Mouse (Mus musculus): Measurements from ENCODE around the gene Mon2. TPM values are rescaled to one million over a fixed set of nuclear protein-coding genes. Genes with fewer than 3 reads are reported as not detected.

The Mon2 gene
- polyA plus RNA-seq, 1 experiment from 2014 or later = 7.5 TPM

- no peak overlapping the region for H3K4me3 ChIP-seq (ENCODE audit: low read depth, low read length)
- no peaks in the 10 kb centered on the region for H3K9me3 ChIP-seq (replicated peaks; ENCODE audit: control insufficient read depth, low read length)
- H3K36me3 ChIP-seq (ENCODE audit: control insufficient read depth, insufficient read depth) = no peaks in the 10 kb centered on the region
- no peak for ATAC-seq (ENCODE audit: low read depth)
- 66% methylated on average over 5 of the region's 5 CpGs for WGBS (ENCODE audit: insufficient replicate concordance)
- H3K27me3 ChIP-seq (ENCODE audit: control insufficient read depth, insufficient read depth, low read depth, low read length) = no peaks in the 10 kb centered on the region
- no peak overlapping the region for H3K27ac ChIP-seq (ENCODE audit: low read length)
- H3K4me2 ChIP-seq (ENCODE audit: low read depth, low read length) = no peak overlapping the region
- H3K4me1 ChIP-seq (ENCODE audit: control insufficient read depth, low read depth, low read length) = no peaks in the 10 kb centered on the region
- H3K9ac ChIP-seq (ENCODE audit: low read depth, low read length) = no peak overlapping the region
These were observed 117.6 kb downstream of the Mon2 start for GRCm38 (mm10) chr10:122958699-122959098.

GRCm38 (mm10) chr10:122957918-122958317 is 118.4 kb downstream of the Mon2 start:
- WGBS (ENCODE audit: insufficient replicate concordance) = 54% methylated on average over 2 of the region's 2 CpGs
- no peak overlapping the region for H3K9ac ChIP-seq (ENCODE audit: low read depth, low read length)
- H3K4me1 ChIP-seq (ENCODE audit: control insufficient read depth, low read depth, low read length) = no peaks in the 10 kb centered on the region
- no peaks in the 10 kb centered on the region for H3K9me3 ChIP-seq (replicated peaks; ENCODE audit: control insufficient read depth, low read length)
- no peaks in the 10 kb centered on the region for H3K27me3 ChIP-seq (ENCODE audit: control insufficient read depth, insufficient read depth, low read depth, low read length)
- H3K4me2 ChIP-seq (ENCODE audit: low read depth, low read length) = no peak overlapping the region
- ATAC-seq (ENCODE audit: low read depth) = no peak
- no peak overlapping the region for H3K27ac ChIP-seq (ENCODE audit: low read length)
- H3K4me3 ChIP-seq (ENCODE audit: low read depth, low read length) = no peak overlapping the region
- no peaks in the 10 kb centered on the region for H3K36me3 ChIP-seq (ENCODE audit: control insufficient read depth, insufficient read depth)

GRCm38 (mm10) chr10:122953576-122953975 is 122.7 kb downstream of the Mon2 start:
- Histone ChIP-seq H3K27me3 (ENCODE audit: control insufficient read depth, insufficient read depth, low read depth, low read length) (no peaks in the 10 kb centered on the region), H3K27ac (ENCODE audit: low read length) (no peak overlapping the region), H3K4me3 (ENCODE audit: low read depth, low read length) (no peak overlapping the region), H3K36me3 (ENCODE audit: control insufficient read depth, insufficient read depth) (no peaks in the 10 kb centered on the region), H3K4me1 (ENCODE audit: control insufficient read depth, low read depth, low read length) (no peaks in the 10 kb centered on the region), H3K4me2 (ENCODE audit: low read depth, low read length) (no peak overlapping the region), H3K9ac (ENCODE audit: low read depth, low read length) (no peak overlapping the region), H3K9me3 (replicated peaks; ENCODE audit: control insufficient read depth, low read length) (no peaks in the 10 kb centered on the region)
- WGBS (ENCODE audit: insufficient replicate concordance) = 66% methylated on average over 9 of the region's 9 CpGs
- ATAC-seq (ENCODE audit: low read depth) = no peak

- whole genome bisulfite sequencing (ENCODE audit: insufficient replicate concordance) = 74% methylated on average over 6 of the region's 6 CpGs
- no peak overlapping the region for H3K4me2 ChIP-seq (ENCODE audit: low read depth, low read length)
- no peak overlapping the region for H3K4me3 ChIP-seq (ENCODE audit: low read depth, low read length)
- no peak overlapping the region for H3K9ac ChIP-seq (ENCODE audit: low read depth, low read length)
- no peaks in the 10 kb centered on the region for H3K36me3 ChIP-seq (ENCODE audit: control insufficient read depth, insufficient read depth)
- H3K4me1 ChIP-seq (ENCODE audit: control insufficient read depth, low read depth, low read length) = no peaks in the 10 kb centered on the region
- no peak overlapping the region for H3K27ac ChIP-seq (ENCODE audit: low read length)
- H3K9me3 ChIP-seq (replicated peaks; ENCODE audit: control insufficient read depth, low read length) = no peaks in the 10 kb centered on the region
- H3K27me3 ChIP-seq (ENCODE audit: control insufficient read depth, insufficient read depth, low read depth, low read length) = no peaks in the 10 kb centered on the region
- ATAC-seq (ENCODE audit: low read depth) = no peak
These were observed 125.3 kb downstream of the Mon2 start for GRCm38 (mm10) chr10:122950966-122951365.

GRCm38 (mm10) chr10:122944888-122945287 is 131.4 kb downstream of the Mon2 start:
- no peak overlapping the region for H3K9ac ChIP-seq (ENCODE audit: low read depth, low read length)
- no peak overlapping the region for H3K4me2 ChIP-seq (ENCODE audit: low read depth, low read length)
- H3K27ac ChIP-seq (ENCODE audit: low read length) = no peak overlapping the region
- 46% methylated on average over 5 of the region's 5 CpGs for WGBS (ENCODE audit: insufficient replicate concordance)
- ATAC-seq (ENCODE audit: low read depth) = no peak
- H3K9me3 ChIP-seq (replicated peaks; ENCODE audit: control insufficient read depth, low read length) = no peaks in the 10 kb centered on the region
- H3K36me3 ChIP-seq (ENCODE audit: control insufficient read depth, insufficient read depth) = no peaks in the 10 kb centered on the region
- no peaks in the 10 kb centered on the region for H3K27me3 ChIP-seq (ENCODE audit: control insufficient read depth, insufficient read depth, low read depth, low read length)
- no peaks in the 10 kb centered on the region for H3K4me1 ChIP-seq (ENCODE audit: control insufficient read depth, low read depth, low read length)
- H3K4me3 ChIP-seq (ENCODE audit: low read depth, low read length) = no peak overlapping the region

GRCm38 (mm10) chr10:122943824-122944223 is 132.5 kb downstream of the Mon2 start:
- H3K27ac ChIP-seq (ENCODE audit: low read length) = no peak overlapping the region
- H3K4me2 ChIP-seq (ENCODE audit: low read depth, low read length) = no peak overlapping the region
- H3K9ac ChIP-seq (ENCODE audit: low read depth, low read length) = no peak overlapping the region
- ATAC-seq (ENCODE audit: low read depth) = no peak
- WGBS (ENCODE audit: insufficient replicate concordance) = 41% methylated on average over 6 of the region's 6 CpGs
- no peaks in the 10 kb centered on the region for H3K36me3 ChIP-seq (ENCODE audit: control insufficient read depth, insufficient read depth)
- no peaks in the 10 kb centered on the region for H3K4me1 ChIP-seq (ENCODE audit: control insufficient read depth, low read depth, low read length)
- H3K4me3 ChIP-seq (ENCODE audit: low read depth, low read length) = no peak overlapping the region
- no peaks in the 10 kb centered on the region for H3K27me3 ChIP-seq (ENCODE audit: control insufficient read depth, insufficient read depth, low read depth, low read length)
- no peaks in the 10 kb centered on the region for H3K9me3 ChIP-seq (replicated peaks; ENCODE audit: control insufficient read depth, low read length)

- H3K4me2 ChIP-seq (ENCODE audit: low read depth, low read length) = no peak overlapping the region
- no peak overlapping the region for H3K4me3 ChIP-seq (ENCODE audit: low read depth, low read length)
- no peaks in the 10 kb centered on the region for H3K4me1 ChIP-seq (ENCODE audit: control insufficient read depth, low read depth, low read length)
- H3K27me3 ChIP-seq (ENCODE audit: control insufficient read depth, insufficient read depth, low read depth, low read length) = no peaks in the 10 kb centered on the region
- no peaks in the 10 kb centered on the region for H3K36me3 ChIP-seq (ENCODE audit: control insufficient read depth, insufficient read depth)
- no peaks in the 10 kb centered on the region for H3K9me3 ChIP-seq (replicated peaks; ENCODE audit: control insufficient read depth, low read length)
- H3K9ac ChIP-seq (ENCODE audit: low read depth, low read length) = no peak overlapping the region
- no peak overlapping the region for H3K27ac ChIP-seq (ENCODE audit: low read length)
- no peak for ATAC-seq (ENCODE audit: low read depth)
- WGBS (ENCODE audit: insufficient replicate concordance) = 68% methylated on average over 7 of the region's 7 CpGs
These were observed 133.5 kb downstream of the Mon2 start for GRCm38 (mm10) chr10:122942771-122943170.

MicroRNA genes within 50 kb of the gene (microRNA counts, 519-probe panel; counts per million panel counts)
- 3,739 counts per million, percentile 94 among the panel's probes with 10 or more counts for microRNA mmu-let-7i

Small RNAs within 50 kb of the gene (microRNA-seq; reads per million reads assigned to microRNA genes)
- gene Mirlet7i = 35,825 reads per million, percentile 99 among the genes with 10 or more reads in this experiment

Other genes starting within 250 kb of the Mon2 start
- 88.1 and 89.9 TPM in 2 replicates for gene Usp15, start 120.5 kb upstream of the Mon2 start, polyA plus RNA-seq (2015; fragmentation: Nextera tagmentation; extraction: Ambion mirVana)
- 0.24 and 0.30 TPM in 2 replicates for gene Fam19a2, start 187.5 kb upstream of the Mon2 start, polyA plus RNA-seq (2015; fragmentation: Nextera tagmentation; extraction: Ambion mirVana)